Mouse (Mus musculus) adipocyte (in vitro differentiated cells): Measurements from ENCODE around the gene Adcy5.

ENCODE experiments used
- DNase-seq: peaks from one replicate; pipeline ENCODE4 v3.0.0-alpha.2; 2016; ENCODE audit warnings: low spot score

The Adcy5 gene

GRCm38 (mm10) chr16:35205681-35206080 lies 51.0 kb downstream of the Adcy5 start:
- peak; percentile 57 for DNase-seq

DNA sequence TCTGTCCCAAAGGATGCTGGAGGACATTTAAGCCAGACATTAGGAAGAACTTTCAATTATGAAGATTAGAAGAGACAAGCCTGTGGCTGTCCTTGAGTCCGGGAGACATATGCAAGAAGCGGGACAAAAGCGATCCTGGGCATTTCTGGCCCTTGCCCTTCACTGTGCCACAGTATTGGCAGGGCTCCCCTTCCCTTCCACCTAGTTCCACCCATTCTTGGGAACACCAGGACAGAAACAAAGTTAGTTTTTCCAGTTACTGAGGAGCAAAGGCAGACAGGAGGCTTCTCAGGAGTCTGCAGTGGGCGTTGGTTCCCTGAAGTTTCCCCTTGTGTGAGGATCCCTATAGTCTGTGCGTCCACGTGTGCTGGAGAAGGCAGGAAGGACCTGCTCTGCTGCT lies 51.7 kb downstream of the Adcy5 start:
- DNase-seq: peak; percentile 93

- no peak for DNase-seq
Measured at GRCm38 (mm10) chr16:35208796-35209195, 54.1 kb downstream of the Adcy5 start.

- no peak for DNase-seq
Measured at GRCm38 (mm10) chr16:35209753-35210152, 55.1 kb downstream of the Adcy5 start.

- peak; percentile 55 for DNase-seq
Measured at GRCm38 (mm10) chr16:35215047-35215446, 60.4 kb downstream of the Adcy5 start.

GRCm38 (mm10) chr16:35215498-35215897 lies 60.8 kb downstream of the Adcy5 start:
- no peak for DNase-seq

- DNase-seq: peak; percentile 98
Measured at GRCm38 (mm10) chr16:35216826-35217491, 62.3 kb downstream of the Adcy5 start.

- DNase-seq: no peak
Measured at GRCm38 (mm10) chr16:35220412-35220811, 65.7 kb downstream of the Adcy5 start.

DNA sequence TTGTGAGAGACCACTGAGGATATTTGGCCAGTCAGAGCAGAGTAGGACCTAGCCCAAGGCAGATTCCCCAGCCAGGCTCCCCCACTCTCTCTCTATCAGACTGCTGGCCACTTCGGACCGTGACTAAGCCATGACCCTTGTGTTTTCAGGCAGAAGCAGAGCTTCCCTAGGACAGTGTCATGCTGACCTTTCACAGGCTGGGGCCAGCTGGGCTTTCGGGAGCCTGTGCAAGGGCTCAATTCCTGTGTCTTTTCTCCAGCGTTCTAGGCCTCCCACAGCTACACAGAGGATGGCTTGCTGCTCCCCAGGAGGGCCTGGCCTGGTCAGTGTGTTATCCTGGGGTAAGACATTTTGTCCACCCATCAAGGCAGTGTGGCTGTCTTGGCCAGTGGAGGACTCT lies 66.9 kb downstream of the Adcy5 start:
- DNase-seq: peak; percentile 68

DNA sequence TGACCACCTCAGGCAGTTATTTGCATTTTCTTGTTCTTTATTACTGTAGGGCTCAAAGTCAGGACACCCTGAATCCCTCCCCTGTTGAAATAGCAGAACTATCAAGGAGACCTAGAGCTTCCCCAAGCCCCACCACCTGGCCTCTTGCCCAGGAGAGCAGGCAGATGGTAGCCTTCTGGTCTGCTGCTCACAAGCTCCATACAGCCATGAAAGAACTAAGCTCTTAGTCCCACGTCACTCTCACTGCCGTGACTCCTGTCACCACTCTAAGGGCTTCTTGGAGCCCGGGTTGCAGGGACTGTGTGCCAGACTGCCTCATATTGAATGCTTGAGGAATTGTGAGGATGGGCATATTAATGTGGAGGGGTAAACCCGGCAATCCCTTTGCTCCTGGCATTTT lies 69.3 kb downstream of the Adcy5 start:
- no peak for DNase-seq

DNA sequence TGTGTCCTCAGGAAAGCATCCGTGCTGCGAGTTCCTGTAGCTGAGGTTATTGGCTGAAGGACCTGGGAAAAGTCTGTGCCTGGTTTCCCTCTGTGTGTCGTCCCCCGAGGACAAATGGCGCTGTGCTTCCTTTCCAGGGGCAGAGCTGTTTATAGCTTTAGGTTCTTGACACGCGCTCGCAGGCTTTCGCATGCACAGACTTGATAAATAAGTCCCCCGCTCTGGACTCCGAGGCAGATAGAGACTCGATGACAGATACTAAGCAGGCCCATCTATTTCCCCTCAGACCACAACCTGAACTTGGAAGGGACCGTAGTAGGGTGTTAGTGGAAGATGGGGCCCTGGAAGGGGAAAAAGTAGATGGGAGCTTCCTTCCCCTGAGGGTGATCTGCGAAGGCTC lies 70.0 kb downstream of the Adcy5 start:
- DNase-seq: no peak

GRCm38 (mm10) chr16:35229582-35229981 lies 74.9 kb downstream of the Adcy5 start:
- no peak for DNase-seq

DNA sequence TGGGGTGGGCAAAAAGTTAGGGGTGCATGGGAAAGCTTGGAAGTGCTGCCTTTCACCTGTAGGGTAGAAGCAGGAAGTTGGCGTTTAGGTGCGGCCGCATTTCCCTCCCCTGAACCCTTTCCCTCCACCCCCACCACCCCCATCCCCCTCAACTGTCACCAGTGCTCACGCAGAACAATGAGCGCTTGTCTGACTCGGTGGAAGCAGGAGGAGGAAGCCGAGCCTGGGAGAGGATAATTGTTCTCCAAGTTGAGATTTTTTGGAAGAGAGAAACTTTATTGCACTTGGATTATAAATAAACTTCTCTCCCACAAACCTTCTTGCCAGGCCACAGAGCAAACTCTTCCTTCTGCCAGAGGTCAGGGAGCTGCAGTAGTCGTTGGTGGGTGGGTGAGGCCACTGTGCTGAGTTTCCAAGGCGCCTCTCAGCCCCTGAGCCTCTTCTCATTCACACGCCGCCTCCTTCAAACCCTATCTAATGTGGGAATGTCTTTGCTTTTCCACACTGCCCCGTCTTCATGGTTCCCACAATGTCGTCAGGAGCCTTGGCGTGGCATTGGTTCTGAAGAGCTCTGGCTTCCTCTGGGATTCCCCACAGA lies 77.6 kb downstream of the Adcy5 start:
- DNase-seq: peak; percentile 39

GRCm38 (mm10) chr16:35233329-35233728 lies 78.7 kb downstream of the Adcy5 start:
- DNase-seq: no peak

- no peak for DNase-seq
Measured at GRCm38 (mm10) chr16:35237091-35237490, 82.4 kb downstream of the Adcy5 start.

DNA sequence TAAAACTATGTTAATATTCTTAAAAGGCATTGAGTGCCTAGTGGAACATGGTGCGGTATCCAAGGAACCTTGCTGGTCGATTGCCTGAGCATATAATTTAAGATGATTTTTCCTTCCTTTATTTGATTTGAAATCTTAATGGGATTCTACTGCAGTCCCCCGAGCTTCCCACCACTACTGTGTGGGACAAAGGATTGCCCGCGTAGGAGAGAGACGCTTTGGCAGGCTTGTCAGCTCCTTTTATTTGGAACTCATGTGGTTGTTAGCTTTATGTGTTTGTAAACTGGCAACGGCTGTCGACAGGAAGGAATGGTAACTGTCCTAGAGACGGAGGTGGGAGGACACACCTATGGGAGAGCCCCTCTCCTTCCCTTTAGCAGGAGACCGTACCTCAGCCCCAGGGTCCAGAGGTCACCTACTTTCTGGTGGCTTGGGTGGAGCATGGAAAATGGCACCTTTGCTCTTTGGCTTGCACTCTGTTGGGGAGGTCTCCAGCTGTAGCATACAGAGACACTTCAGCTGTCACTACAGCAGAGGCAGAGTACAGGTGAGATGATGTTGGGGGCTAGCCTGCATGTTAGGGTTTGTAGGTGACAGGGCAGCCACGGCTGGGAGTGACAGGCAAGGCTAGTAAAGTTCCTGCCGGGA lies 84.8 kb downstream of the Adcy5 start:
- no peak for DNase-seq

DNA sequence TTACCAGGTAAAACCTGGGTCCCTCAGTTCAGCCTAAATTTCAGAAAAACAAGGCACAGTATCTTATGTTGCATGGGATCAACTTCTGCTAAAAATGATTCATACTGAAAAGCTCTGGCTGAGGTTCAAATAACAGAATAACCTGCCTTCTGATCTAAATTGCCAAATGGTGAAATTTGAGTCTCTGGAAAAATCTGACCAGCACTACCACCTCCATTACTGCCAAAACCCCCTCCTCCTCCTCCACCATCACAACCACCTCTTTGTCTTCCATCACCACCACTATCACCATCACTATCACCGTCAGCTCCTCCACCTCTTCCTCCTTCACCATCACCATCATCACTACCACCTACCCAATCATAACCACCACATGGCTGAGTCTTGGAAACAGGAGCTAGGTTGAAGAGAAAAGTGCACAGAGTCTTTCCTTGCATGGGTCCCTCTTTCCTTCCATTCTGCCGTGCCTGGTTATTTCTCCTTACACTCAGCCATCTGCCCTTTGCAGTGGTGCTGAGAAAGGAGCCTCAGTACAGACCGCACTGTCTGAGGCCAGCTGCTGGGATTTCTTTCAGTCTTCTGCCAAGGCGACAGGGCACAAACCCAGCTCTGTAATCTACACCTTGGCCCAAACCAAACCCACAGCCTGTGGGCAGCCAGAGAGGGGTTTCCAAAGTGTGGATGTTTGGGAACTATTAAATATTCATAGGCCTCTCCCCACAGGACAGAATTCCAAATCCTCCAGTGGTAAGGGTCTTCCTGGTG lies 85.5 kb downstream of the Adcy5 start:
- no peak for DNase-seq

DNA sequence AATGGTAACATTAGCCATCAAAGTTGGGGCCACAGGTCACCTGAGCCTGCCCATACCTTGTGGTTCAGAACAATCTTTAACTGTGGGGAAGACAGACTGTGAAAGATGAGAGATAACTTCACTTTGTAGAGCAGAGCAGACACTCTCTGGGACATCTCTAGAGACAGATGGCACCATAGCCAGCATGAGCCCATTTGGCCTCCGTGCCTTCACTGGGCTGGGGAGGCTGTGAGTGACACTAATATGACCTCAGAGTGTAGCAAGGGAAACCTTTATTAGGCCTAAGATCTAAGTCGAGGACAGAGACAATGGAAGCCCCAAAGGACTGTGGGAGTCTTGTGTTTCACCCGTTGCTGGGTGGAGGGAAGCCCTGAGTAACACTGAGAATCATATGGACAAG lies 92.7 kb downstream of the Adcy5 start:
- no peak for DNase-seq

- DNase-seq: no peak
Measured at GRCm38 (mm10) chr16:35248825-35249224, 94.1 kb downstream of the Adcy5 start.

- DNase-seq: no peak
Measured at GRCm38 (mm10) chr16:35249763-35250162, 95.1 kb downstream of the Adcy5 start.

GRCm38 (mm10) chr16:35251690-35252089 lies 97.0 kb downstream of the Adcy5 start:
- DNase-seq: no peak

DNA sequence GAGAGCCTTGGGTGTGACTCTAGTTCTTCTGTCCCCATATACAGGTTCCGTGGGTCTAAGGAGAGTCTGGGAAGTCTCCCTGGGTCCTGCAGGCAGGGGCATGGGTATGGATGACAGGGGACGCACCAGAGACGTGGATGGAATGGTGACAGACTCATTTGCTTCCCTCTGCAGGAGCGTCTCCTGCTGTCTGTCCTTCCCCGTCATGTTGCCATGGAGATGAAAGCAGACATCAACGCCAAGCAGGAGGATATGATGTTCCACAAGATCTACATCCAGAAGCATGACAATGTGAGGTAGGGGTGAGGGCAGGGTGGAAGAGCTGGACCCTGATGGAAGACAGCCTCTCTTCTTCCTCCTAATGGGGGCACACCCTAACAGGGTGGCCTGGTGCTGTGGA lies 98.3 kb downstream of the Adcy5 start:
- DNase-seq: no peak

DNA sequence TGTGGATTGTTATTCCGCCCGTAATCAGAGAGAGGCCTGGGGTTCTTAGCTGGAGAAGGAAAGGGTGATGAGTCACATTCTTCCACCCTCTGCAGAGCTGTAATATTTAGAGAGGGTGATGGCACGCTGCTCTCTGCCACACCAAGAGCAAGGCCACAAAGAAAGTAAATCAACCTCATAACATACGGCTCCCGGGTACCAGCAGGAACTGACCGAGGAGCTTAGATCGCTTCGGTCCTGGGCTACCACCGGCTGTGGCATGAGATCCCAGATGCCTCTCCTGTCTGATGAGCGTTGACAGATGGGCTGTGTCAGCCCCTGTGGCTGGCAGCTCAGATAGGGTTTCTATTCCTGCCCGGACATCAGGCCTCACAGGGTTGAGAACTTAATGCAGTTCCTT lies 101.3 kb downstream of the Adcy5 start:
- no peak for DNase-seq
